Mouse (Mus musculus) lung, postnatal 14 days (tissue): ENCODE results near the gene Rpp14.
A peak's percentile ranks its signal among the peaks of the same experiment; 100 is the strongest.
"Not testable (repeated sequence)": the region's sequence is repeated elsewhere in the genome, so short reads cannot be mapped to it uniquely, and the experiment has no call there.

Source experiments
- DNase-seq: peaks from one replicate; pipeline ENCODE4 v3.0.0; 2021

Gene Rpp14

DNA sequence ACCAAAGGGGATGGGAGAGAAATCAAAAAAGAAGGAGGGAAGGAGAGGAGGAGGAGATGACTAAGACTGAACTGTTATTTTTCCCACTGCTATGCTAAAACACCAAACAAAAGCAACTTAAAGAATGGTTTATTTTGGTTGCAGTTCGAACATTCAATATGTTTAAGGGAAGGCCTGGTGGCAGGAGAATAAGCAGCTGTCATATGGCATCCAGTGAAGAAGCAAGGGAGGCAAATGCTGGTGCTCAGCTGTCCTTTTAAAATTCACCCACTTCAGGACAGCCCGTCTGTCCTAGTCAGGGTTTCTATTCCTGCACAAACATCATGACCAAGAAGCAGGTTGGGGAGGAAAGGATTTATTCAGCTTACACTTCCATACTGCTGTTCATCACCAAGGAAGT, 37.2 kb downstream of the Rpp14 start:
- no peak for DNase-seq

DNA sequence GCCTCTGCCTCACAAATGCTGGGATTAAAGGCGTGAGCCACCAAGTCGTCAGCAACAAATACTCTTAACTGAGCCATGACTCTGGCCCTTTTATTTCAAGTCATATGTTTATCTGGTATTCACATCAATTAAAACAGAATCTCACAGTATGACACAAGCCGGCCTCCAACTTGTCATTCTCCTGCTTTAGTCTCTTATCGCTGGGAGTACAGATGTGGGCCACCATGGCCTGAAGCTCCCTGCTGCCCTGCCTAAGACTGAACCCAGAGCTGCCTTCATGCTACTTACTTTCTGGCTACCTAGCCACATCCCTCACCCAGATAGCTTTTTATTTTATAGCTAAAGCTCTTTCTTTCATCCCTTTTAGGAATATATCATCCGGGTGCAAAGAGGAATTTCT, 39.3 kb downstream of the Rpp14 start:
- no peak for DNase-seq

DNA sequence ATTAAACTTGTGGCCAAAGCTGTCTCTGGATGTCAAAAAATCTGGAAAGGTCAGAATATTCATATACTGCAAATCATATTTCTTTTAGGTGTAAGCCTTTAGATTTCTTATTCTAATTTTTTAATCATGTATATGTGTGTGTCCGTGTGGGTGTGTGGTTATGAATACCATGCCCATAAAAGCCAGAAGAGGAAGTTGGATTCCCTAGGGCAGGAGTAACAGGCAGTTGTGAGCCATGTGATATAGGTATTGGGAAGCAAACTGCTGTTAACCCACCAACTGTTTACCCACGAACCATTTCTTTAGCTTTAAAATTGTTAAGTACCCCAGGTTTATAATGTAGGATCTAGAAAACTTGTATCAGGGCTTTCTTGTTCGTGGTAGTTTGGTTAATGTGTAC, 39.7 kb downstream of the Rpp14 start:
- DNase-seq = no peak

DNA sequence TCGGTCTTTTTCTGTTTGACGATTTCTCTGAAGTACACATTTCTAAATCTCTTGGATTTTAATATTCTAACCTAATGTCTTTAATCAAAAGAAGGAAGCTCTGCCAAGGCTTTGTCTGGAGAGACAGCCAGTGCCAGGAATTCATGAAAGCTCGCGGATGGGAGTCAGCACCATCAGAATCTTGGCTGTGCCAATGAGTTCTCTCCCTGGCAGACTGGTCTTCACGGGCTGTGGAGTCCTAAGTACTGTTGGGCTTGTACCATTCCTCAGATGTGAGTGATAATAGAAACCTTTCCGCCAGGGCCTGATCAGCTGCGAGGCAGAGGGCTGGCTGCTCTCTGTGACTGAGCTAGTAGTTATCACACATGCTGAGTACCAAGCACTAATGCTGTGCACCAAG, 43.0 kb downstream of the Rpp14 start:
- no peak for DNase-seq

DNA sequence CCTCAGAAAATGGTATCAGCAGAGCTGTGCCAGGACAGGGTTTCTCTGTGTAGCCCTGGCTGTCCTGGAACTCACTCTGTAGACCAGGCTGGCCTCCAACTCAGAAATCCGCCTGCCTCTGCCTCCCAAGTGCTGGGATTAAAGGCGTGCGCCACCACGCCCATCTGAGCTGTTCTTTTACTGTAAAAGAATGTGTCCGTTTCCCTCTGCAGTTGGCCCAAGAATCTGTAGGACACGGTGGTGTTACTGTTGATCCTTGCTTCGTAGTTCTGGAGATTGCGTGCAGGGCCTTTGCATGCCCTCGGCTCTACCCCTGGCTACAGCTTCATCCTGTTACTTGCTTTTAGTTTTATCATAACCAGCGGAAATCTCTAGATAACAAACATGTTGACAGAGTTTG, 43.4 kb downstream of the Rpp14 start:
- not testable (repeated sequence) for DNase-seq

DNA sequence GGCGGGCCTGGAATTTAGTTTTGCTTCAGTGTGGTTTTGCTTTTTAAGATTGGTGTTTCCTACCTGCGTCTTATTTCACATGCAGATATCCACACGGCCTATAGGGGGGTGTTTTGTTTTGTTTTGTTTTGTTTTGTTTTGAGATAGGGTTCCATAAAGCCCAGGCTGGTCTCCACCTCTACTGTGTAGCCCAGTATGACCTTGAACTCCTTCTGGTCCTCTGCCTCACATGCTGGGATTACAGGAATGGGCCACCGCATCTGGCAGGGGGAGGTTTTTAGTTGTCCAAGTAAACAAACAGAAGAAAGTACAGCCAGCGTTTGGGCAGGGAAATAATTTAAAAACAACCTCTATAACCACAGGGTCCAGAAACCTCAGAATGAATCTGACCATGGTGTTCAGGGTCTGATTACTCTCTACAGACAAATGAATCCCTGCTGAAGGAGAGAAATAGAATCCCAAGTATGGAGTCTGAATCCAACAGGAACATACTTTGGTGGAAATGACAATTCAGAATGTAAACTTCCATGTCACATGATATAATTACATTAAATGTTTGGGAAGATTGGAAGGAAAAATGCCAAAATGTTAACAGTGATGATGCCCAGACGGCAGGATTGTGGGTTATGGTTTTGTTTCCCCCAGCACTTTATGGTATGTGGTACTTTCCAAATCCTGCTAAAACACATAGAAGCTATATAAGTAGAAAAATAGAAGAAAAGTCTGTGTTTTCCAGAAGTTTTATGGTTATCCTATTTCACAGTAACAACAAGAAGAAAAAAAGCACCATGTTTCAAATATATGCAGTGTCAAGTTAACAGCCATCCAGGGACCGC, 44.1 kb downstream of the Rpp14 start:
- DNase-seq = no peak

DNA sequence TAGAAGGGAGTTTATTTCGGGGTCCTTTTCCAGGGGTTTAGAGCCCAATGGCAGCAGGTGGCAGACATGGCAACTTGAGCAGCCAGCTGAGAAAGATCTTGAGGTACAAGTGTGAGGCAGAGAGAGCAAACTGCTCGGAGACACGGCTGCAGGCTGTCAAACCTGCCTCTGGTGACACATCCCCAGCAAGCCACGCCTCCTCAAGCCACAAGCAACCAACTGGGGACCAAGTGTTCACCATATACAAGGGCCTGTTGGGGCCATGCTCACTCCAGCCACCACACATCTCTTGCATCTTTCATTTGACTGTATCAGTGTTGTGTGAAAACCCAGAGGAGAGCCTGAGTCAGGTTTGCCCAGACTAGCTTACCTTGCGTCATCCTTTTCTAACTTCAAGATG, 47.8 kb downstream of the Rpp14 start:
- DNase-seq = no peak

DNA sequence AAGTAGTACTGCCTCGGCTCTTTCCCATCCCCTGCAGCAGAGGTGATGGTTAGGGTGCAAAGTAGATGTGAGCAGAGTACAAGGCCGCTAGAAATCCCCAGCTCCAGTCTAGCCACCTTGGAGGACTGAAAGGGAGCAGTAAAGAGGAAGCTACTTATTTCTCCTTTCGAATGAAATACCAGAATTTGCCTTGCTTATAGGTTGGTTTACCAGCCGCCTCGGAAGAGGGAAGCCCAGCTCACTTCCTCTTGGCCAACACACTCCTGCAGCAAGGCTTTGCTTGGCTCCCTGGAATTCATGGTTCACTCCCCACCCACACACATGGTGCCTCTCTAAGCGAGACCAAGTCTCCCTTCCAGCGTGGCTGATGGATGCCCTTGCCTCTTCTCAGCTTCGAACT, 52.6 kb downstream of the Rpp14 start:
- no peak for DNase-seq

DNA sequence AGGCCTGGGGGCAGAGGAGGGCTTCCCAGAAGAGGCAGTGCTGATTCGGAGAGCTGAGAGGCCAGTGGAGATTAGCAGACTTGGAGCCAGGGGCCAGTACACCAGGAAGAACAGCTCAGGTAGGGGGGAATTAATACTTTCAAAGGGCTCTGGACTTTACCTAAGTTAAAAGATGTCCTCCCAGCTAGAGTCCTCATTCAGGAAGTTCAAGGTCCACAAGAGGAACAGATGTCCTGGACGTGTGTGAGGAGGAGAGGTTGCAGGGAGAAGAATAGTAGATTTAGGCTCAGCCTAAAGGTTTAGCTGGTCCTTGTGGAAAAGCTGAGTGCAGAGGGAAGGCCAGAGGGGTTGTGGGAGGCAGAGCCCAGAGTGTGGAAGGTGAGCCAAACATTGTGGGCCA, 54.1 kb downstream of the Rpp14 start:
- no peak for DNase-seq

DNA sequence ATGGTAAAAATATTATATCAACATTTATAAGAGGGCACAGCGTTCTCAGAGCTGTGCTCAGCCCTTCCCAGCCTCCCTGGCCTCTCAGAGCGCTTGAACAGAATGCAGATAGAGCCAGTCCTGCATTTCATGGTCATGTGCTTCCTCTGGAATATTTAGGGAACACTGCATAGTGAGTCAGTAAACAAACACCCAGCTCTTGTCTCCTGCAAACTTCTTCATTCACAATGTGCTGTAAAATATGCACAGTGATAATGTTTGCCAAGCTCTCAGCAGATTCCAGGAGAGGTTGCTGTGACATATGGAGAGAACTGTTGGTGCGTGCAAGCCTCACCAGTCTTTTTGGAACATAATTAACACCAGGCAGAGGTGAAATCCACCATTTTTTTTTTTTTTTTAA, 55.0 kb downstream of the Rpp14 start:
- peak; percentile 17 for DNase-seq

DNA sequence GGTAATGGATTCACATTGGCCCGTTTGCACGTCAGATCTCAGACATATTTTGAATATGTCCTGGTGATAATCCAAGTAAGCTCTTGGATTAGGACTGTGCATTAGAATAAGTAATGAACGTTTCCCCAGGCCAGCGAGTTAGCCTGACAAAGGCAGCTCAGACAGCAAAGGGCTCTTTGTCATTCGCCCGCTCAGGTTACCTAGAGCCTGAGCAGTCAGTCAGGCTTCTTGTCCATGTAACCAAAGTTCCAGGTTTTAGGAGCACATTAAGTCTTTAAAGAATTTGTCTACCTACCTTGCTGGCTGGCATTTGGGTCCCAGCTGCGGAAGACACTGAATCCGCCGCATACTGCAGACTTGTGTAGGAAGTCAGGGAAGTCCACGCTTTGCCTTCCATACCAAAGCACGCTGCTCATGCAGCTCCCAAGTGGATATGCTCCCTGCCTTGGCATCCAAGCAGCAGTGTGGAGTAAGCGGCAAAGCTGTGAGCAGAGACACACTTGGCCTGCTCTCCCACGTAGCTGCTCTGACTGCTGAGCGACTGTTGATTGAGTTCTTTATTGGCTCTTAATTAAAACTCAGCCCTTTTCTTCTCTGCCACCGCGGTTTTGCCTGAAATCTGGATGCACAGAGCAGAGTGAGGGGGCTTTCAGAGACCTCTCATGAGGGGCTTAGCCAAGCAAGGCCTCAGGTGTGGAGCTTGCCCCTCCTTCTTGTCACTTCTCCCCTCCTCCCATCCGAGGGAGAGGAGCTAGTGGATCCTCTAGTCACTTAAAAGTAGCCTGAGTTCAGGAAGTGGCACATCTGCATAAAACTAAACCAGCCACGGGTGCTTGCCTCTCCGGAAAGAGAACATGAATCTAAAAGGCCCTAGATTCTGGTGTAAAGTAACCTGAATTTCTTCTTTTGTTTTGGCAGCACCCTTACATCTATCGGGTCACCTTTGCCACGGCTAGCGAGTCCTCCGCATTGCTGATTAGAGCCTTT, 59.9 kb downstream of the Rpp14 start:
- no peak for DNase-seq

DNA sequence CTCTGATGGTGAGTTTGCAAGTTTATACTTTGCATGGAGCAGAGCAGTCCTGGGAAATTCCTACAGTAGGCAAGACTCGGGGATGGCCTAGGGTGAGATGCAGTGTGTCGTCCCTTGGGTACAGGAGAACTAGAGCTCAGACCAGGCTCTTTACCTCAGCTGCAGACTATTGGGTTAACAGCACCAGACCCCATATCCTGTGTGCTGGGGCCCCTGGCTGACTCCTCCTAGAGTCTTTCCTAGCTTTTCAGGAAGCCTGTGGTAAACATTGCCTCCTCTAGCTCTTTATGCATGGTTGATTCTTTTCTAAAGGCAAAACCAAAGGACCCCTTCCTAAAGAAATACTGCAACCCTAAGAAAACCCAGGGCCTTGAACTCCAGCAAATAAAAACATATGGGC, 61.0 kb downstream of the Rpp14 start:
- no peak for DNase-seq
